21 mouse cellular contexts compared by ENCODE assay signal in genomic region chr14:20621903-20622302, GRCm38 (mm10). TPM values are rescaled to one million over a fixed set of nuclear protein-coding genes. Genes with fewer than 3 reads are reported as not detected.
DNase-seq lines count a peak whose midpoint lies in the region; ATAC-seq and TF ChIP-seq lines count a peak whose summit lies in the region.
"Had no signal": no experiment of that assay in that cellular context is flagged by ENCODE, and none has a peak within 500 bp of the region (broad histone marks: within the 10 kb centered on the region; RNA-seq: fewer than 3 reads in every experiment).

No protein-coding gene starts in this region.

- no peak for TF ChIP-seq POLR2A in brain, embryonic 14.5 days (IDR thresholded peaks at IDR 0.05; ENCODE audit: borderline replicate concordance, extremely low read depth, insufficient read depth, insufficient read length, poor library complexity, severe bottlenecking)

- DNase-seq in frontal cortex, postnatal 25 days (ENCODE audit: low spot score in 2 of 2) = no peak
- peak; percentile 42 for DNase-seq in layer of hippocampus, adult 9-10 months (ENCODE audit: low spot score)
- no peak for DNase-seq in layer of hippocampus, postnatal 36 days
- DNase-seq in brain, embryonic 14.5 days (ENCODE audit: low read depth) = peak; percentile 22
- peak; percentile 35 for DNase-seq in telencephalon, adult 2 months (ENCODE audit: low read depth, low spot score)
- DNase-seq in right cerebral cortex, adult 18-20 months = no peak
- DNase-seq: adrenal gland, adult 8-10 months; adrenal gland, postnatal 36 days; cerebellum, adult 11-12 months; cerebellum, adult 9-10 months; cerebellum, postnatal 25 days; gastrocnemius, postnatal 36 days; heart, adult 18-20 months; heart, postnatal 10 days had no signal

- no peak for TF ChIP-seq CTCF in brain, embryonic 14.5 days (IDR thresholded peaks at IDR 0.05; ENCODE audit: borderline replicate concordance, extremely low read depth, insufficient read depth, insufficient read length)

- peak; percentile 27; the same call in 1 of the 2 replicates for ATAC-seq in frontal cortex, adult (ENCODE audit: low TSS enrichment)
- ATAC-seq: forebrain, embryonic 16.5 days; hindbrain, postnatal 0 days had no signal

RNA-seq across cellular contexts. Expression of gene Usp54, which starts 19.0 kb away (rescaled TPM):
- 10 to 100 TPM; 49.1 to 57.8 TPM for total RNA-seq in layer of hippocampus, postnatal 36 days (2021)
- 25.1 and 30.3 TPM in 2 replicates for polyA plus RNA-seq in brain, embryonic 14.5 days (2012; rRNA removed)

RNA-seq across cellular contexts. Expression of gene Myoz1, which starts 34.4 kb away (rescaled TPM):
- total RNA-seq in layer of hippocampus, postnatal 36 days (2021) = not detected
- polyA plus RNA-seq in brain, embryonic 14.5 days (2012; rRNA removed) = 0.10 and 0.16 TPM in 2 replicates
- total RNA-seq: adrenal gland, postnatal 36 days; G1E; hematopoietic stem cell, adult 5-6 weeks; hindbrain, postnatal 0 days had no signal
- polyA plus RNA-seq: cortical plate, adult 2 months; forebrain, embryonic 16.5 days; G1E; hindbrain, postnatal 0 days; intestine, embryonic 14.5 days had no signal

RNA-seq across cellular contexts. Expression of gene Synpo2l, which starts 46.3 kb away (rescaled TPM):
- under 1 TPM; 0.15 TPM for total RNA-seq in layer of hippocampus, postnatal 36 days (2021)
- polyA plus RNA-seq in brain, embryonic 14.5 days (2012; rRNA removed) = 0.23 and 0.27 TPM in 2 replicates
- total RNA-seq: hematopoietic stem cell, adult 5-6 weeks had no signal

RNA-seq across cellular contexts. Expression of gene Sec24c, which starts 52.2 kb away (rescaled TPM):
- 100 to 1,000 TPM; 116 to 125 TPM for total RNA-seq in layer of hippocampus, postnatal 36 days (2021)
- 159 and 187 TPM in 2 replicates for polyA plus RNA-seq in brain, embryonic 14.5 days (2012; rRNA removed)

Comparison
In these comparisons a context has a peak if more than half of its experiments do, and no peak if none do; other contexts are left out.
1. DNase-seq: peak in layer of hippocampus, adult 9-10 months (single experiment), brain, embryonic 14.5 days (single experiment) and telencephalon, adult 2 months (single experiment); none in frontal cortex, postnatal 25 days (0 of 2), layer of hippocampus, postnatal 36 days (0 of 2) and right cerebral cortex, adult 18-20 months (single experiment).